Mouse (Mus musculus) ES-Bruce4 (cell line): Measurements from ENCODE around the gene Spr. TPM values are rescaled to one million over a fixed set of nuclear protein-coding genes. Genes with fewer than 3 reads are reported as not detected.

ENCODE experiments used
- H3K27ac ChIP-seq: 2 replicates; pipeline ENCODE4 v1.5.1; 2012; ENCODE audit warnings: low read length, inconsistent platforms; ENCODE audit not compliant: insufficient read depth
- H3K27me3 ChIP-seq: 2 replicates; pipeline ENCODE4 v1.6.1; 2012; ENCODE audit warnings: mild to moderate bottlenecking, low read length, inconsistent platforms; ENCODE audit not compliant: control insufficient read depth, poor library complexity, insufficient read depth, severe bottlenecking
- H3K36me3 ChIP-seq: 2 replicates; pipeline ENCODE4 v1.6.1; 2012; ENCODE audit warnings: inconsistent platforms, mild to moderate bottlenecking, low read length, moderate library complexity; ENCODE audit not compliant: control insufficient read depth, poor library complexity, insufficient read depth, severe bottlenecking
- H3K4me1 ChIP-seq: one replicate; pipeline ENCODE4 v1.8.1; 2011; ENCODE audit warnings: low read length; ENCODE audit not compliant: control insufficient read depth, insufficient read depth
- H3K4me3 ChIP-seq: 2 replicates; pipeline ENCODE4 v1.5.1; 2011; ENCODE audit warnings: low read depth, mild to moderate bottlenecking, low read length
- H3K9ac ChIP-seq: 2 replicates; pipeline ENCODE4 v1.6.1; 2012; ENCODE audit warnings: low read depth, mild to moderate bottlenecking, inconsistent platforms; ENCODE audit not compliant: poor library complexity, severe bottlenecking
- H3K9me3 ChIP-seq: replicated peaks from 2 replicates; pipeline ENCODE4 v1.6.1; 2012; ENCODE audit warnings: mild to moderate bottlenecking, low read length, inconsistent platforms; ENCODE audit not compliant: control insufficient read depth, poor library complexity, insufficient read depth, severe bottlenecking
- CTCF ChIP-seq: IDR thresholded peaks from one replicate; pipeline ENCODE4 v1.8.1; 2011; ENCODE audit warnings: low read depth, low read length
- EP300 ChIP-seq: IDR thresholded peaks from 2 replicates; pipeline ENCODE4 v1.6.1; 2011; ENCODE audit warnings: low read depth, low read length; ENCODE audit not compliant: insufficient read depth
- POLR2A ChIP-seq: IDR thresholded peaks from one replicate; pipeline ENCODE4 v1.8.1; 2011; ENCODE audit warnings: low read length; ENCODE audit not compliant: insufficient read depth
- polyA plus RNA-seq: library from polyadenylated mRNA; stranded (reverse); fragments of >200 nt; gene quantifications from 2 replicates; pipeline ENCODE4 v1.2.4, GENCODE M21; 2011; ENCODE audit warnings: low read depth; ENCODE audit not compliant: missing spikeins, insufficient read depth, insufficient read length

The Spr gene
- polyA plus RNA-seq, 1 experiment: 26.9 TPM

GRCm38 (mm10) chr6:85096441-85096840, 41.1 kb downstream of the Spr start:
- H3K4me1 ChIP-seq: no peaks in the 10 kb centered on the region
- no peaks in the 10 kb centered on the region for H3K9me3 ChIP-seq
- H3K4me3 ChIP-seq: no peak overlapping the region
- no peaks in the 10 kb centered on the region; the same call in 1 of the 2 replicates for H3K27me3 ChIP-seq
- H3K36me3 ChIP-seq: no peaks in the 10 kb centered on the region
- no peak overlapping the region for H3K9ac ChIP-seq
- H3K27ac ChIP-seq: no peak overlapping the region
- TF ChIP-seq POLR2A (no peak), CTCF (no peak)

- TF ChIP-seq POLR2A (no peak), EP300 (no peak), CTCF (no peak)
- no peaks in the 10 kb centered on the region for H3K4me1 ChIP-seq
- H3K9ac ChIP-seq: no peak overlapping the region
- H3K4me3 ChIP-seq: no peak overlapping the region
- H3K9me3 ChIP-seq: no peaks in the 10 kb centered on the region
- no peak overlapping the region for H3K27ac ChIP-seq
- H3K36me3 ChIP-seq: no peaks in the 10 kb centered on the region
- no peaks in the 10 kb centered on the region; the same call in 1 of the 2 replicates for H3K27me3 ChIP-seq
These were observed 50.1 kb downstream of the Spr start for GRCm38 (mm10) chr6:85087425-85087824.

- no peak overlapping the region for H3K27ac ChIP-seq
- no peak for TF ChIP-seq CTCF
- TF ChIP-seq EP300: no peak
- TF ChIP-seq POLR2A: no peak
These were observed 50.9 kb downstream of the Spr start for GRCm38 (mm10) chr6:85086645-85087044.

More at GRCm38 (mm10) chr6:85086645-85087044, 50.9 kb downstream of the Spr start:
- Histone ChIP-seq H3K4me3 (no peak overlapping the region), H3K27me3 (no peaks in the 10 kb centered on the region; the same call in 1 of the 2 replicates), H3K36me3 (no peaks in the 10 kb centered on the region), H3K9ac (no peak overlapping the region), H3K4me1 (no peaks in the 10 kb centered on the region), H3K9me3 (no peaks in the 10 kb centered on the region)

Other genes with a start within 250 kb of the Spr start
- gene Exoc6b, start 68.3 kb downstream of the Spr start, polyA plus RNA-seq: 41.9 and 44.6 TPM in 2 replicates
- 0.56 and 1.8 TPM in 2 replicates for gene Emx1, start 49.7 kb upstream of the Spr start, polyA plus RNA-seq
- 6.0 and 7.9 TPM in 2 replicates for gene Sfxn5, start 195.7 kb upstream of the Spr start, polyA plus RNA-seq
- gene Rab11fip5, start 236.9 kb upstream of the Spr start, polyA plus RNA-seq: 15.8 and 18.3 TPM in 2 replicates